Mouse (Mus musculus): ENCODE results near the gene Papss1.

Papss1 gene

GRCm38 (mm10) chr3:131581096-131581495 lies 16.5 kb downstream of the Papss1 start:
- no peak for DNase-seq (ENCODE audit: low read depth)

DNA sequence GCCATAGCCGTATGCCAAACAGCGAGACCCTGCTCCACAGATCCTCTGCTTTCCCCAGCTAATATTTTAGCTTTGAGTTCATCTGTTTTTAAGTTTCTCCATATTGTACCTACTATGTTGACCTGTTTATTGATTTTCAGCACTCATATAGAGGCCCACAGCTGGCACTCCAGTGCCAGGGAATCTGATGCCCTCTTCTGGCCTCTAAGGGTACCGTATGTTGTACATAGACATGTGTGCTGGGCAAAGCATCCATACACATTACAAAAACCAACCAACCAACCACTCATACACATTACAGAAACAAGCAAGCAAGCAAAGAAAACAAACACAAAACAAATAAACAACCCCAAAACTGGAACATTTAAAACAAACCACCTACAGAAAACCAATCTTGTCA lies 22.2 kb downstream of the Papss1 start:
- DNase-seq (ENCODE audit: low read depth): no peak

- DNase-seq (ENCODE audit: low read depth): no peak
These were observed 23.4 kb downstream of the Papss1 start for GRCm38 (mm10) chr3:131587959-131588358.

GRCm38 (mm10) chr3:131593143-131593798 lies 28.7 kb downstream of the Papss1 start:
- DNase-seq (ENCODE audit: low read depth): no peak

DNA sequence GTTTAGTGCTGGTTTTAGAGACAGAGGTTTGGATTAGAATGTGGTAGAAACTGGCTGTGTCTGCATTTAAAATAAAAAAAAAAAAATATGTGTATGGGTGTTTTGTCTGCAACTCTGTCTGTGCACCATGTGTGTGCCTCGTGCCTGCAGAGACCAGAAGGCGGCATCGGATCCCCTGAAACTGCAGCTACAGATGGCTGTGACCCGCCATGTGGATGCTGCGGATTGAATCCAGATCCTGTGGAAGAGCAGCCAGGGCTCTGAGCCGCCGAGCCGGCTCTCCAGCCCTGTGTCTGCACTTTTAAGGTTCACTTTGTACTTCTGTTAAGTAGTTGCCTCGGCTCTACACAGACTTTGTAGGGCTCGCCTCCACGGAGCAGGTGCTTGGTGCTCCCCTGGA lies 29.8 kb downstream of the Papss1 start:
- DNase-seq (ENCODE audit: low read depth): no peak

- no peak for DNase-seq (ENCODE audit: low read depth)
These were observed 31.1 kb downstream of the Papss1 start for GRCm38 (mm10) chr3:131595546-131596245.

- no peak for DNase-seq (ENCODE audit: low read depth)
These were observed 36.2 kb downstream of the Papss1 start for GRCm38 (mm10) chr3:131600726-131601125.

- no peak for DNase-seq (ENCODE audit: low read depth)
These were observed 36.8 kb downstream of the Papss1 start for GRCm38 (mm10) chr3:131601366-131601765.

GRCm38 (mm10) chr3:131602995-131603414 lies 38.4 kb downstream of the Papss1 start:
- no peak for DNase-seq (ENCODE audit: low read depth)

DNA sequence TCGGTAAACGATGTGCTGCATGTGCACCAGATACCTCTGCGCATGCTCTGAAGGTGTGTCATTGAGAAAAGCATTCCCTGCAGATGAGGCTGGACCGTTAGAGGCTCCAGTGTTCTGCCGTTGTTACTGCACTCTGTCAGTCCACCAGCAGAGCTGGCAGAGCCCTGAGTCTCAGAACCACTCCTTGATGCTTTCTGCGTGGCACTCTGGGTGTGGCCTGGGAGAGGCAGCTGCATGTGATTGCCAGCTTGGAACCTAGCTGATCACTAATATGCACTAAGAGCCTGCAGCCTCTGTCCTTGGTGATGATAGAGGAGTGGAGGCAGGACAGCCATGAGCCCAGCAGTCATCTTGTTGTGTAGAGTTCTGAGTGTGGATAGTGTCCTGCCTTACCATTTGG lies 43.5 kb downstream of the Papss1 start:
- no peak for DNase-seq (ENCODE audit: low read depth)

- no peak for DNase-seq (ENCODE audit: low read depth)
These were observed 45.1 kb downstream of the Papss1 start for GRCm38 (mm10) chr3:131609651-131610050.

DNA sequence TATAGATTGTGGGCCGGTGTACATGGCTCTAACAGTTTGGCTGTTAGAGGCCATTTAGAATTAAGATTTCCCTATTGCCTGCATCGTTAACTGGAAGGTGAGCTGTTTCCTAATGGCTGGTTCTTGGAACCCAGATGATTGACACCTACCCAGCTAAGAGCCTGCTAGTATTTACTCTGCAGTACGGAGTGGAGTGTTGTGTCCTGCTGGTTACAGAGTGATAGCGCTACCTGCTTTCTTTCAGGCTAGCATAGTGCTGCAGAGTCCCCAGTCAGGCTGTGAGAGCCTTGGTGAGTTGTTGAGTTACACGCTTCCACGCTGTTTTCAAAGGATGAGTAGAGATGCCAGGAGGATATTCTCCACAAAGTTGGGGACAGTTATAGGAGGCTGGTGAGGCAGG lies 46.0 kb downstream of the Papss1 start:
- DNase-seq (ENCODE audit: low read depth): no peak

- DNase-seq (ENCODE audit: low read depth): no peak
These were observed 48.3 kb downstream of the Papss1 start for GRCm38 (mm10) chr3:131612847-131613246.

- no peak for DNase-seq (ENCODE audit: low read depth)
These were observed 49.5 kb downstream of the Papss1 start for GRCm38 (mm10) chr3:131614056-131614455.

GRCm38 (mm10) chr3:131618580-131619338 lies 54.2 kb downstream of the Papss1 start:
- DNase-seq (ENCODE audit: low read depth): no peak

- DNase-seq (ENCODE audit: low read depth): no peak
These were observed 58.6 kb downstream of the Papss1 start for GRCm38 (mm10) chr3:131623208-131623607.

GRCm38 (mm10) chr3:131624063-131624462 lies 59.5 kb downstream of the Papss1 start:
- no peak for DNase-seq (ENCODE audit: low read depth)

DNA sequence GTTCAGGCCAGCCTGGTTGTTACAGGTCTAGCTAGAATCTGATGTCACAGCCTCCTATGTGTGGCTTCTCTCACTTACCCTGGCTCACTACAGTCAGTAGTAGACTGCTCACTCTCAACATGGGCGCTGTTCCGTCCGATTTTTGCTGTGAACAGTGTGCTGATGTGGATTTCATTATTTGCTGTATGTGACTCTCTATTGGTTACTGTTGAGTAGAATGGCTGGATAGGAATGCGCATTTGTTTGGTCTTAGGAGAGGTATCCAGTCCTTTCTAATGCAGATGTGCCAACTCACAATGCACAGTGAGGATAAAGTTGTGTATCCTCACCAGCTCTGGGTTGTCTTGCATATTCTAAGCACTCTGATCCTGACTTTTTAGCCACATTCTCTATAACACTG lies 62.9 kb downstream of the Papss1 start:
- no peak for DNase-seq (ENCODE audit: low read depth)

DNA sequence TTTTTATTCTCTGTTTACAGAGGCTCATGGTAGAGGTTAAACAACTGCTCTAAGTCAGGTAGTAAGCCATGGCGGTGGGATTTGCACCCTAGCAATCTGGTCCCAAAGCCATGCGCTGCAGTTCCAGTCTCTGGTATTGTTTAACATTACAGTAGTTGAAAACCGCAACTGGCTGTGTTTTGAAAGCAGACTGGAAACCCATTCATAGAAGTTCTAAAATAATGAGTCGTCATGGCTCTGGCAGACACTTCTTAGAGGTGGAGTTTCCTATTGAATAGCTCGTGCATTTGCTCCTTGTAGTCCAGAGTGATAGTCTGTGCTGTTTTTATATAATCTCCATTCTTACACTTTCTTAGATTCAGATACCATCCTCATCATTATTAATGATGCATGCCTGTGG lies 63.7 kb downstream of the Papss1 start:
- no peak for DNase-seq (ENCODE audit: low read depth)

- DNase-seq (ENCODE audit: low read depth): no peak
These were observed 64.4 kb downstream of the Papss1 start for GRCm38 (mm10) chr3:131628931-131629330.

DNA sequence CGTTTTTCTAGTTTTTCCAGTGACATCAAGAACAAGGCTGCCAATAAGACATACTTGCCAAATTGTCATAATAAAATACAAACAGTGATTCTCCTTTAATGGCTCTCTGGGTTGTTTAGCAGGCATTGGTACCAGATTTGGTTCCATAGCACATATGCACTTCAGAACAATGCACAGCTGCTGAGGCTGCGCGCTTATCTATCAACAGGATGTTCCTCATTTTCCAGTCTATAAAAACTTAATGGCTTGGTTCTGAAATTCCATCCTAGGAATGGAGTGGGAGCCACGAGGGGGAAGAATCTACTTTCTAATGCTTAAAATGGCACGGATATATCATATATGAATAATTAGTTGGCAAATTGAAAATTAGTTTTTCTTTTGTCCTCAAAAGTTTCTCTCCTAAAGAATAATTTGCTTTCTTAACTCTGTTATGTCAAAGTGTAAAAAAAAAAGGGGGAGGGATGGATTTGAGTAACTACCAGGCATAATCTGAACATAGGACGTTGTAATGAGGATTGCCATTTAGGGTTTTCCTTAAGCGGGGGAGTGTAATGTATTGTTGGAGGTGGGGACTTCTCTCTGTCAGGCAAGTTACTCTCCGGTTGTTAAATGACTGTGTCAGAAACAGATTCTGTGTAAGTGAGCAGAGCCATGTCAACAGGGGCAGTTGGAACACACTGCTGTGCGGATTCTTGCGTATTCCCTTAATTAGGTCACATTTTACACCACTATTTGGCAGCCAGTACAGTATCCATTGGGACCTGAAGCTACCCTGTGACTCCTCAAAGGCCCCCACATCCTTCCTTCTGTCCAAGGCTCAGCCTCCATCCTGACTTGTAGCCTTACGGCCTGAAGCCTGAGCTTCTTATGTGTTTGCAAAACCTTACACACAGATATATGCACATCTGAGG lies 66.1 kb downstream of the Papss1 start:
- DNase-seq (ENCODE audit: low read depth): no peak

GRCm38 (mm10) chr3:131631318-131631870 lies 66.8 kb downstream of the Papss1 start:
- DNase-seq (ENCODE audit: low read depth): no peak

Data from naive thymus-derived CD4-positive, alpha-beta T cell, adult 2 months (primary cell).